Mouse (Mus musculus): ENCODE data around the gene Calm2. TPM values are rescaled to one million over a fixed set of nuclear protein-coding genes. Genes with fewer than 3 reads are reported as not detected.

The Calm2 gene
- total RNA-seq, 2 experiments from 2014 or later = 389 to 672 TPM

GRCm38 (mm10) chr17:87427511-87427910, 19.2 kb downstream of the Calm2 start, which contains the start of gene Stpg4:
Stpg4 (minus strand) TSS chr17:87427741.
- no peak; the same call in 1 of the 2 replicates for ATAC-seq (replicated peaks; ENCODE audit: low FRiP score, poor library complexity, severe bottlenecking)

- no peak for ATAC-seq (replicated peaks; ENCODE audit: low FRiP score, poor library complexity, severe bottlenecking)
Measured at GRCm38 (mm10) chr17:87418082-87418481, 28.7 kb downstream of the Calm2 start.

- ATAC-seq (replicated peaks; ENCODE audit: low FRiP score, poor library complexity, severe bottlenecking) = no peak
Measured at GRCm38 (mm10) chr17:87406646-87407045, 40.1 kb downstream of the Calm2 start.

- no peak for ATAC-seq (replicated peaks; ENCODE audit: low FRiP score, poor library complexity, severe bottlenecking)
Measured at GRCm38 (mm10) chr17:87405576-87405975, 41.2 kb downstream of the Calm2 start.

- ATAC-seq (replicated peaks; ENCODE audit: low FRiP score, poor library complexity, severe bottlenecking) = no peak
Measured at GRCm38 (mm10) chr17:87403462-87403861, 43.3 kb downstream of the Calm2 start.

GRCm38 (mm10) chr17:87402444-87402843, 44.3 kb downstream of the Calm2 start:
- no peak for ATAC-seq (replicated peaks; ENCODE audit: low FRiP score, poor library complexity, severe bottlenecking)

- no peak for ATAC-seq (replicated peaks; ENCODE audit: low FRiP score, poor library complexity, severe bottlenecking)
Measured at GRCm38 (mm10) chr17:87397088-87397487, 49.6 kb downstream of the Calm2 start.

GRCm38 (mm10) chr17:87391242-87391641, 55.5 kb downstream of the Calm2 start:
- no peak for ATAC-seq (replicated peaks; ENCODE audit: low FRiP score, poor library complexity, severe bottlenecking)

GRCm38 (mm10) chr17:87387068-87387467, 59.7 kb downstream of the Calm2 start:
- ATAC-seq (replicated peaks; ENCODE audit: low FRiP score, poor library complexity, severe bottlenecking) = no peak

GRCm38 (mm10) chr17:87385835-87386234, 60.9 kb downstream of the Calm2 start:
- ATAC-seq (replicated peaks; ENCODE audit: low FRiP score, poor library complexity, severe bottlenecking) = no peak

Other genes starting within 250 kb of the Calm2 start
- 3.8 and 7.2 TPM in 2 replicates for gene Mcfd2, start 181.0 kb downstream of the Calm2 start, total RNA-seq (2015; ENCODE audit: low replicate concordance)
- 9.5 and 16.9 TPM in 2 replicates for gene Mcfd2, start 181.0 kb downstream of the Calm2 start, total RNA-seq (2017; ENCODE audit: low replicate concordance)
- gene Ttc7, start 164.0 kb downstream of the Calm2 start, total RNA-seq (2015; ENCODE audit: low replicate concordance) = 27.0 and 35.2 TPM in 2 replicates
- gene Ttc7, start 164.0 kb downstream of the Calm2 start, total RNA-seq (2017; ENCODE audit: low replicate concordance) = 23.4 and 30.7 TPM in 2 replicates
- gene Stpg4, start 19.2 kb downstream of the Calm2 start, total RNA-seq (2015; ENCODE audit: low replicate concordance) = not detected in 2 replicates
- 3.1 TPM in 1 of 2 replicates, not detected in the other for gene Stpg4, start 19.2 kb downstream of the Calm2 start, total RNA-seq (2017; ENCODE audit: low replicate concordance)
- gene Epcam, start 189.0 kb upstream of the Calm2 start, total RNA-seq (2015; ENCODE audit: low replicate concordance) = 5.9 TPM in 1 of 2 replicates, not detected in the other
- gene Epcam, start 189.0 kb upstream of the Calm2 start, total RNA-seq (2017; ENCODE audit: low replicate concordance) = not detected in 2 replicates
- gene Msh2, start 225.4 kb upstream of the Calm2 start, total RNA-seq (2015; ENCODE audit: low replicate concordance) = 15.9 and 16.3 TPM in 2 replicates
- gene Msh2, start 225.4 kb upstream of the Calm2 start, total RNA-seq (2017; ENCODE audit: low replicate concordance) = 13.0 and 18.5 TPM in 2 replicates